Mouse (Mus musculus) spleen, adult 2 months (tissue): ENCODE results near the gene Gpx6. TPM values are rescaled to one million over a fixed set of nuclear protein-coding genes. Genes with fewer than 3 reads are reported as not detected.

Experiments used
- DNase-seq, 2 experiments: peaks; one replicate each; pipeline versions ENCODE4 v3.0.0 to v3.0.0-alpha.2; 2012 to 2021; ENCODE audit warnings: low spot score in 2 of 2, low read depth in 1 of 2
- H3K27ac ChIP-seq: fragments of 200-500 bp; 2 replicates; pipeline ENCODE4 v1.5.1; 2012; ENCODE audit warnings: low read length, inconsistent platforms; ENCODE audit not compliant: insufficient read depth
- H3K27me3 ChIP-seq: fragments of 200-500 bp; 2 replicates; pipeline ENCODE4 v1.6.1; 2012; ENCODE audit warnings: mild to moderate bottlenecking, moderate library complexity, low read length, inconsistent platforms; ENCODE audit not compliant: control insufficient read depth, insufficient read depth
- H3K36me3 ChIP-seq: fragments of 200-500 bp; 2 replicates; pipeline ENCODE4 v1.6.1; 2012; ENCODE audit warnings: mild to moderate bottlenecking, low read length, inconsistent platforms; ENCODE audit not compliant: control insufficient read depth, insufficient read depth
- H3K4me1 ChIP-seq: fragments of 200-500 bp; 2 replicates; pipeline ENCODE4 v1.6.1; 2011; ENCODE audit warnings: inconsistent platforms; ENCODE audit not compliant: control insufficient read depth, insufficient read depth, insufficient read length
- H3K4me3 ChIP-seq: fragments of 200-500 bp; 2 replicates; pipeline ENCODE4 v1.5.1; 2011; ENCODE audit warnings: mild to moderate bottlenecking, inconsistent platforms; ENCODE audit not compliant: insufficient read depth, insufficient read length; ENCODE audit errors: extremely low read depth
- CTCF ChIP-seq: fragments of 200-500 bp; IDR thresholded peaks from 2 replicates; pipeline ENCODE4 v1.5.1; 2011; ENCODE audit warnings: mild to moderate bottlenecking, inconsistent platforms; ENCODE audit not compliant: insufficient read depth, insufficient read length, insufficient replicate concordance; ENCODE audit errors: extremely low read depth
- POLR2A ChIP-seq: fragments of 200-500 bp; IDR thresholded peaks from 2 replicates; pipeline ENCODE4 v1.6.1; 2011; ENCODE audit warnings: low read depth, low read length, inconsistent platforms
- WGBS: fragments of 180-500 bp; shearing (Covaris S2); methylation state at CpG from one replicate; pipeline ENCODE4 v1.1.7; 2018; 5-methylcytosine and 5-hydroxymethylcytosine counted together
- polyA plus RNA-seq: library from polyadenylated mRNA; depleted of rRNA; stranded (reverse); fragments of >200 nt; gene quantifications from 2 replicates; pipeline ENCODE4 v1.2.3, GENCODE M21; 2012; rRNA removed

The Gpx6 gene
- polyA plus RNA-seq, 1 experiment, result not detected

GRCm38 (mm10) chr13:21362621-21363248, 50.8 kb downstream of the Gpx6 start, which contains the start of gene Zscan12:
Gene Zscan12, plus strand, starts transcription at chr13:21362820.
- TF ChIP-seq CTCF (no peak), POLR2A (peak; percentile 36; the same call in 1 of the 2 replicates)
- DNase-seq, result peak in 1 of 2 experiments; percentile 68
- WGBS, result 2% methylated on average over 29 of the region's 29 CpGs
- Histone ChIP-seq H3K27ac (peak within 1 kb of the TSS; percentile 49), H3K4me1 (no peaks in the 10 kb centered on the region), H3K27me3 (no peaks in the 10 kb centered on the region), H3K36me3 (no peaks in the 10 kb centered on the region), H3K4me3 (peak within 1 kb of the TSS; percentile 80)

- no peaks in the 10 kb centered on the region for H3K27me3 ChIP-seq
- H3K27ac ChIP-seq, result no peak overlapping the region
- no peak for DNase-seq
- H3K36me3 ChIP-seq, result peaks cover 2% of the 10 kb centered on the region; the same call in 1 of the 2 replicates
- 87% methylated on average over 12 of the region's 12 CpGs for WGBS
- TF ChIP-seq CTCF, result no peak
- TF ChIP-seq POLR2A, result no peak
- H3K4me3 ChIP-seq, result no peak overlapping the region; the same call in 1 of the 2 replicates
- H3K4me1 ChIP-seq, result no peaks in the 10 kb centered on the region
Observed at GRCm38 (mm10) chr13:21363719-21364118, 51.8 kb downstream of the Gpx6 start.

GRCm38 (mm10) chr13:21366635-21367034, 54.7 kb downstream of the Gpx6 start:
- no peaks in the 10 kb centered on the region for H3K4me1 ChIP-seq
- 0 out of 2 replicates have a peak overlapping the region, but pooled peaks have one; percentile 28 for H3K4me3 ChIP-seq
- peaks cover 2% of the 10 kb centered on the region; the same call in 1 of the 2 replicates for H3K36me3 ChIP-seq
- DNase-seq, result no peak
- 66% methylated on average over 6 of the region's 6 CpGs for WGBS
- no peaks in the 10 kb centered on the region for H3K27me3 ChIP-seq
- H3K27ac ChIP-seq, result peak overlapping the region; percentile 71
- TF ChIP-seq CTCF (no peak), POLR2A (no peak)

Other genes with a start within 250 kb of the Gpx6 start
- not detected in 2 replicates for gene Olfr1370, start 237.2 kb upstream of the Gpx6 start, polyA plus RNA-seq
- not detected in 2 replicates for gene Olfr1369-ps1, start 200.6 kb upstream of the Gpx6 start, polyA plus RNA-seq
- not detected in 2 replicates for gene Olfr263, start 182.5 kb upstream of the Gpx6 start, polyA plus RNA-seq
- gene Olfr1368, start 166.3 kb upstream of the Gpx6 start, polyA plus RNA-seq, result not detected in 2 replicates
- 63.9 and 82.1 TPM in 2 replicates for gene Trim27, start 132.7 kb upstream of the Gpx6 start, polyA plus RNA-seq
- not detected in 2 replicates for gene Gpx5, start 19.4 kb upstream of the Gpx6 start, polyA plus RNA-seq
- not detected in 2 replicates for gene Olfr1367, start 34.8 kb downstream of the Gpx6 start, polyA plus RNA-seq
- gene Zscan12, start 50.7 kb downstream of the Gpx6 start, polyA plus RNA-seq, result 0.38 and 0.62 TPM in 2 replicates
- 12.5 and 15.2 TPM in 2 replicates for gene Zkscan3, start 90.6 kb downstream of the Gpx6 start, polyA plus RNA-seq
- gene Pgbd1, start 128.9 kb downstream of the Gpx6 start, polyA plus RNA-seq, result 0.13 and 0.28 TPM in 2 replicates
- gene Zscan26, start 141.6 kb downstream of the Gpx6 start, polyA plus RNA-seq, result 6.7 and 8.5 TPM in 2 replicates
- gene Nkapl, start 156.4 kb downstream of the Gpx6 start, polyA plus RNA-seq, result not detected in 2 replicates
- gene Zkscan4, start 166.8 kb downstream of the Gpx6 start, polyA plus RNA-seq, result 0.29 and 0.34 TPM in 2 replicates
- gene Gm10065, start 167.3 kb downstream of the Gpx6 start, polyA plus RNA-seq, result not detected in 2 replicates
- gene AK157302, start 183.1 kb downstream of the Gpx6 start, polyA plus RNA-seq, result 0.13 and 0.16 TPM in 2 replicates
- 3.2 and 4.5 TPM in 2 replicates for gene Gm11273, start 189.3 kb downstream of the Gpx6 start, polyA plus RNA-seq
- 1.6 and 2.0 TPM in 2 replicates for gene Zkscan8, start 219.0 kb downstream of the Gpx6 start, polyA plus RNA-seq
- gene Olfr1366, start 230.7 kb downstream of the Gpx6 start, polyA plus RNA-seq, result not detected in 2 replicates
- not detected in 2 replicates for gene Olfr1535, start 247.8 kb downstream of the Gpx6 start, polyA plus RNA-seq